Mouse (Mus musculus) central nervous system, embryonic 18 days (tissue): ENCODE measurements around the gene Srrm4. TPM values are rescaled to one million over a fixed set of nuclear protein-coding genes. Genes with fewer than 3 reads are reported as not detected.

ENCODE experiments used
- polyA plus RNA-seq: library from polyadenylated mRNA; depleted of rRNA; stranded (reverse); fragments of >200 nt; gene quantifications from 2 replicates; pipeline ENCODE4 v1.2.3, GENCODE M21; 2012; rRNA removed

Srrm4 gene
- 23.9 and 30.1 TPM in 2 replicates for polyA plus RNA-seq

GRCm38 (mm10) chr5:116591346-116592048, at the start of gene Srrm4:
Gene Srrm4, minus strand, starts transcription at chr5:116591817.

GRCm38 (mm10) chr5:116422699-116423201, 168.9 kb downstream of the Srrm4 start, which contains the start of gene Hspb8:
Gene Hspb8, minus strand, starts transcription at chr5:116422864.

Other genes starting within 250 kb of the Srrm4 start
- gene Hspb8, start 169.0 kb downstream of the Srrm4 start, polyA plus RNA-seq = 10.0 and 12.3 TPM in 2 replicates